Mouse (Mus musculus): ENCODE results near the gene Nrip2.

The Nrip2 gene

DNA sequence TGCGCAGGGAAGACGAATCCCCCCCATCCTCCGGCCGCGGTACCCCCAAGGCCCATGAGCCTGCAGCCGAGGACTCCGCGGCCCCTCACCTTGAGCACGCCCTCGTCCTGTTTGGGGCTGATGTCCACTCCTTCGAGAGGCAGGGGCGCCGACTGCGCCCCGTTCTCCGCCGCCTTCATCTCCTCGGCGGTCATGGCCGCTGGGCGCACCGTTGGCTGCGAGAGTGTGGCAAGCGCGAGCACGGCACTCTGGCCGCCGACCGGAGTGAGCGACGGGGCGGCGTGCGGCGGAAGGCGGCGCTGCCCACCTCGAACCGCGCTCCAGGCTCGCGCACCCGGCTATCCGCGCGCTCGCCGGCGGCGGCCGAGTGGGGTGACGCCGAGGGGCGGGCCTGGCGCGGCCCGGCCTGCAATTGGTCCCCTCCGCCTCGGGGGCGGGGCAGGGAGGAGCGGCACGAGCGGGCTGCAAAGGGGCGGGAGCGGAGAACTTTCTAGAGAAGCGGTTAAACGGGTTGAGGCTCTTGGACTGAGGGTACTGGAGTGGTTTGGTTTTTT is 39.3 kb downstream of the Nrip2 start, which contains the start of gene Fkbp4:
TSS of gene Fkbp4 (minus strand) at position 361 of the 554 bp plus-strand sequence.
- peak; percentile 95 for DNase-seq

DNA sequence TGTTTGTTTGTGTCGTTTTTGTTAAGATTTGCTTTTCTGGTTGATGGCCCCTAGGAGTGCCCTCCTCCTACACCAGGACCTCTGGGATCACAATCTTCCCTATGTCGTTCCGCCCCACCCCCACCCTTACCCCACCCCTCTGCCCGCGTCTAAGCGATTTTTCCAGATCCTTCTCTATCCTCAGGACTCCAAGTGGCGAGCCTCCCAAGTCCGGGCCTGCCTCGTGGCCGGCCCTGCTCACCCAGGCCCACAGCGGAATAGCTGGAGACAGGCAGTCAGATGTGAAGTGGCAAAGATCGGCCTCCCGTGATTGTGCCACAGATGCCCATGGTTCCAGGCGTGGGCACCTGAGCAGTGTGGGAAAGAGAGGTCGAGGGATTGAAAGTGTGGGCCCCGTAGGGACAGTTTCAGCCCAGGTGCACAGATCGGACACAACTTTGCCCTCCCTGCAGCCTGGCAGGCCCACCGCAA is 39.8 kb downstream of the Nrip2 start:
- peak; percentile 34 for DNase-seq

DNA sequence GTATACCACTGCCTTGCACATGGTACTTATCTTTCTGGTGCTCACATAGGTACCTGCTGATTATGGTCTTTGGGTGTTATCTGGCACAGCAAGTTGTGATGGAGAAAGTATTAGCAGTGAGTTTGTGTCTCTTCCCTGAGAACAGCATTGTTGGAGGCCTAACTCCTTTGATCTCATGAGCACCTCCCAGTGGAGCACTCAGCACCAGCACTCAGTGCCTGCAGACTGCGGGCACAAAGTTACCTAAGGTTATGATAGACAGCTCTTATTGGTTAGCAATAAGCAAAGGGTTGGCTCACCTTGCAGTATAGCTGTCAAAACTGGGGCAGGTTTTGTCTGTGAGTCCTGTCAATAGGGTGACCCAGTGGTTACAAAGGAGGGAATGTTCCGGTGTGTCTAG is 41.1 kb downstream of the Nrip2 start:
- DNase-seq = no peak

DNA sequence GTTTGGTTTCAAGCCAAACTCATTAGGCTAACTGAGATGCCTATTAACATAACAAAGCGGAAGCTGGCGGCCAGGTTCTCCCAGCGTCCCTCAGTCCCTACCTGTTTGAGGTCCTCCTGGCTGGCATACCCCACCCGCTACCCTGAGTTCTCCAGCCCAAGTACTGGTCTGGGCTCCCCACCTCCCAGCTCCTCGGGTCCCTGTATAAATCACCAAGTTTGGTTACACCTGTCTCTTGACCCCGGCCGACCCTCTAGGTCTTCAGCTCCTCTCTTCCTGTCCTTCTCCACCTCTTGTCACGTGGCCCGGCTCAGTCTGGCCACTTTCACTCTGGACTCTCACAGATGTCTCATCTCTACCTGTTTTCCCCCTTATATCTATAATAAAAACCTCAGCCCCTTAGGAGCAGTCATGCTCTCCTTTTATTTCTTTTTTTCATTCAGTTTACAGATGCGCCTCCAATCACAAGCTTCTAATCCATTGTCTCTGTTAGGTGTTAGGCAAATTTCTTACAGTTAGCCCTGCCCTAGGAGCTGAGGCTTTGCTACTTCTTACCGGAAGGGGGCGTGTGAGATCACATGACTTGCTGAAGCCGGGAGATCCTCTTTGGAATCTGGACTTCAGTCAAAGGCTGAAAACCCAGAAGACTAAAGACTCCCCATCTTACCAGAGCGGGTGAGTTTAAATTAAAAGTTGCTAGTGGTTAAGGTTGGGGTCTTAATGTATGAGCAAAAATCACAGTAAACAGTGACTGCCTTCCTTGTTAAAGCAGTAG is 46.9 kb downstream of the Nrip2 start:
- DNase-seq = peak; percentile 41

DNA sequence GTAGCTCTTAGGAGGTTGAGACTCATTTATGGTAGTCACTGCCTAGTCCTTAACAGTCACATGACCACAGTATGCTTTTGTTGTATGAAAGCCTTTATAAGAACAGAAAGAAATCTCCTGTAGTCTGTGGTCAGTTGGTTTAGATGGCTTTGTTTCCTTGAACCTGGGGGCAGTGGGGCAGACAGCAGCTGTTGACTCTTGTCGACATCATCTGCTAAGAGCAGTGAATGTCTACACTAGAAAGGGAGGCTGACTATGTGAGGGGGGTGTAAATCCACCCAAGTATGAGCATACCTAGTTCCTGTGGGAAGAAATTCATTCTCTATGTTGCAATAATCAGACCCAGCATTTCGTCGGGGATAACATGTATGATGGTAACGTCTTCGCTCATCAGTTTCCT is 48.0 kb downstream of the Nrip2 start:
- DNase-seq = no peak

DNA sequence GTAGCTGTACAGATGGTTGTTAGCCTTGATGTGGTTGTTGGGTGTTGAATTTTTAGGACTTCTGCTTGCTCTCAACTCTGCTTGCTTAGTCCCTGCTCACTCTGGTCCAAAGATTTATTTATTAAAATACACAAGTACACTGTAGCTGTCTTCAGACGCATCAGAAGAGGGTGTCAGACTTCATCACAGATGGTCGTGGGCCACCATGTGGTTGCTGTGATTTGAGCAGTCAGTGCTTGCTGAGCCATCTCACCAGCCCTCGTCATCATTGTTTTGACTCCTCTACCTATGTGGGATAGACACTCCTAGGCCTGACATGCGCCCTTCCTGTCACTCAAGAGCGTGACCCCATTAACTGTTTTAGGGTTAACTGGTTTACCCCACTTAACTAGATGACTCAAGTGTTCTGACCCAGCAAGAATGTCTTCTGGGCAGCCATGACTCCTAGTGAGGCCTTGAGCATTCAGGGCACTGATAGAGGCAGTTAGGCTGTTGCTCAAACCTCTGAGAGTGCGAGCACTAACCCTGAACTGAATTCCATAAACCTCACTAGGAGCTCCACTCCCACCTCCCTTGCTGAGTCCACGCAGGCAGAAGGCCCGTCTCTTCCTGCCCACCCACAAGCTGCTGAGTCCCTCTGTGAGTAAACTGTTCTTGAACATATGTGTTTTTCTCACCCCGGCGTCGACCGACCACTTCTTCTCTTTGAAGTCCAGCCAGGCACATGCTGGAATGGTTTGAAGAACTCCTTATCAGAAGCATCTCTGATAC is 56.9 kb downstream of the Nrip2 start:
- DNase-seq = no peak

DNA sequence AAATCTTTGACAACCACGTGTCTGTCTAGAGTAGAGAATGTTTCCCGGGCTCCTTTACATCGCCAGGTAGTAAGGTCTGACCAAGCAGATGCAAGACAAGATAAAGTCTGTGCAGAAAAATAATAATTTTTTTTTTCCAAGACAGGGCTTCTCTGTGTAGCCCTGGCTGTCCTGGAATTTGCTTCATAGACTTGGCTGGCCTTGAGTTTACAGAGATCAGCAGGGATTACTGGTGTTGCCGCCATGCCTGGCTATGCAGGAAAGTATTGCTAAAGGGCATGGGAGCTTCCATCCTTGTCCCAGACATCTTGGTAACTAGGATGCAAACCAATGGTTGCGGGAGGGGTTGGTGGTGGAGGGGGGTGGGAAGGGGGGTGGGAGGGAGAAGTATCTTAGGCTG is 58.1 kb downstream of the Nrip2 start:
- DNase-seq = no peak

DNA sequence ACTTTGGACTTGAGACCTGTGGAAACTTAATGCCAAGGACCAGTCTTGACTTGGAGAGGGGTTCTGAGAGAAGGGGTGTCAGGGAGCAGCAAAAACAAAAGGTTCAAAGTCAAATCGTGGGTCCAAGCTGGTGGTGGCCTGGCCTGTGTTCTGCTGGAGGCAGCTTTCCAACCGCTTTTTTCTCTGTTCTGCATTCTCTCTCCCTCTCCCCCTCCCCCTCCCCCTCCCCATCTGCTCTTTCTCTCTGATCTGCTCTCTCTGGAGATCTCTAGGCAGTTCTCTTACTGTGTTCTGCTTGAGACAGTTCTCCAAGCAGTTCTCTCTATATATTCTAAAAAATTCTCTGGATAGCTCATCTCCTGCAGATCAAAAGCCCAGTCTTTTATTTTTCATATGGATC is 61.2 kb downstream of the Nrip2 start:
- no peak for DNase-seq

DNA sequence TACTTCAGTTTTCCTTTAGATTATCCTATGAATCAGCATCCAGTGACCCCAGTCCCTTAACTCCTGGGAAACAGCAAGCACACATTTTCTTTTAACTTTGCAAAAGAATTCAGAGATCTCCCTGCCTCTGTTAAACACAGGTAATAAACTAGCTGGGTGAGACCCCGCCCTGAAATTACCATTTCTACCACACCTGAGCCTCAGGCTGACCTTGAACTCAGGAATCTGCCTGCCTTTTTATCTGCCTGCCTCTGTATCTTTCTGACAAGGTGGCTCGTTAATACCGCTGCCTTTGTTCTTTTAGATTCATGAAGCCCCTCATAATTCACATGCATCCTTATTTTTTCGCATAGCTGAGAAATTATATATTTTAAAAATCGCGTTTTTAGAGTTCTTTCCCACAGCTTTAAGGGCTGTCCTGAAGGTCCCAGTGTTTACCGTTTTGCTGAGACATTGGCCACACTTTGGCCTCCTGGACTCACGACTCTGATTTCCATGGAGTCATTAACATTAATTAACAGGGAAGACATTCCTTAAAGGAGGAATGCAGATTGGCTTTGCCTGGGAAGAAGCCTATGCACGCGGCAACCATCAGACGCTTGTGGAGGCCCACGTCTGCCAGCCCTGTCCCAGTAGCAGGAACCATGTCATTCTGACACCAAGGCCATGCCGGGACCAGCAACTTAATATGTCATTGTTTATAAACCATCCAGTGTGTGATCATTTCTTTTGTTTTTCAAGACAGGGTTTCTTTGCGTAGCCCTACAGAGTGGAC is 61.8 kb downstream of the Nrip2 start:
- no peak for DNase-seq

DNA sequence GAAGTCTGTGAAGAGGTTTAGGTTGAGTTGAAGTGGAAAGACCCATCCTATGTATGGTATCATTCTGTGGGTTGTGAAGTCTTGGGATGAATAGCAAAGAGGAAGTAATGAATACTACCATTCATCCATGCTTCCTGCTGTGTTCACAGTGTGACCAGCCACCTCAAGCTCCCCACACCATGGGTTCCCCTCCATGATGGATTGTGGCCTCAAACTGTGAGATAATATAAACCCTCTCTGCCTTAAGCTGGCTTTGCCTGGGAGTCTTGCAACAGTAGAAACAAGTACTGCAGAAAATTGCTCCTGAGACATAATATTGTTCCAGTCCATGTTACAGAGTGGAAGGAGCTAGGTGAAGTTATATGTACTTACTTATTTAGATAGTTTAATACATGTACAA is 62.5 kb downstream of the Nrip2 start:
- DNase-seq = no peak

DNA sequence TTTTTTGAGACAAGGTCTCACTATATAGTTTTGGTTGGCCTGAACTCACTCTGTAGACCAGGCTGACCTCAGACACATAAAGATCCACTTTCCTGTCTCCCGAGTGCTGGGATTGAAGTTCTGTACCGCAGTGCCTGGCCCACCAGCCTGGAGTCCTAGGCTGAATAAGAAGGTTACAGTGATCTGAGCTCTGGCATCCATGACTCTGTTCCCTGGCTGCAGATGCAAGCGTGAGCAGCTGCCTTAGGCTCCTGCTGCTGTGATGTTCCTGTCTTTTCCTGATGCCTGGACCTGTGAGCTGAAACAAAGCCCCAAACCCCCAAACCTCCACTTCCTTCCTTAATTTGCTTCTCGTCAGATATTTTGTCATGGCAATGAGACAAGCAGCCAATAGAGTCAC is 65.9 kb downstream of the Nrip2 start:
- DNase-seq = no peak

Data from thymus, postnatal 4 days (tissue).